Mouse (Mus musculus) spleen, postnatal 14 days (tissue): Measurements from ENCODE around the gene Jmy.
"Not testable (repeated sequence)": the region's sequence is repeated elsewhere in the genome, so short reads cannot be mapped to it uniquely, and the experiment has no call there.

ENCODE experiments used
- DNase-seq, 2 experiments: peaks; one replicate each; pipeline ENCODE4 v3.0.0; 2021 to 2022; ENCODE audit warnings: low spot score in 2 of 2

The Jmy gene

DNA sequence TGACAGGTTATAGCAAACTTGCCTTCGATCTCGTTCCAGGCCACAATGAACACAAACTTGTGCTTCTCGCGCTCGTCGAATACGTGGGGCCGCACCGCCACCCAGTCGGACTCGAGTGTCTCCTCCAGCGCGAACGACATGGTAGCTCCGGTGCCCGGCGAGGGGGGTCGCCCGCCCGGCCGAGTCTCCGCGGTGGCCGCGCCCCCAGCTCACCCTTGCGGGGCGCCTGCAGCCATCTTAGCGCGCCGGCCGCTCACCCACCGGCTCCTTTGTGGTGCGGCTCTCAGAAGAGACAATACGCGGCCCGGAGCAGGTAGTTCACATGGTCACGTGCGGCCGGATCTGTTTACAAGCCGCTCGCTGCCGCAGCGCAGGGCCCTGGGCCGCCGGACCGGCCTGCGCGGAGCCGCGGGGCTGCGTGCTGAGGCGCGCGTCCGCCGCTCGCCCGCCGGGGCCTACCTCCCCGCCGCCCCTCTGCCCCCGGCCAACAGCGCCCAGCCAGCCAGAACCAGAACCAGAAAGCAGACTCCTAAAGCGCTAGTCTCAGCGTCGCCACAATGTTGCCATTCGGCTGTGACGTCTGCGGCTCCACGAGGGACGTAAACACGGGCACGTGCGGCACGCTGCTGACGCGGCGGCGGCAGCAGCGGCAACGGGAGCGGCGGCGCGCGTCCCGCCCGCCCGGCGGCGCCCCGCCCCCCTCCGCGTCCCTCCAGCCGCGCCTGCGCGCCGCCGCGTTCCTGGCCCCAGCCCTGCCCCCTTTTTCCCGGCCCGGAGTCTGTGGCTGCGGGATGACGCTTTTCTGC is at the start of gene Jmy:
Gene Jmy (minus strand): TSS at position 642 of the 806 bp plus-strand sequence.
- peak; percentile 63 to 68 for DNase-seq

DNA sequence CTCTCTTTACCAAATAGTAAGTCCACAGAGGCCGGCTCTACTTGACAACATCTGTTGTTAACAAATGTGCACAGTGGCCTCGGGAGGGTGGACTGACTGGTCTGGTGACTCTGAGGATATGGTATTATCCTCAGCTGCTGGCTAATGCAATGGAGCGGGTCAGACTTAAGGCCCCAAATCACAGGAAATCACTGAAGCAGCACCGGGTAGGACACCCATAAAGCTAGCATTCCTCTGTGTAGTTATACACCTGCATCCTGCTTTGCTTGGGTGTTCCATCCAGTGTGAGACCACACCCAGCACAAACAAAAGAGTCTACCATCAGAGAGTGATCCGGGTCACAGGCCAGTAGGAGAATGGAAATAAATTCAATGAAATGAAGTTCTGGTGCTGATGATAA is 48.0 kb upstream of the Jmy start:
- no peak for DNase-seq

DNA sequence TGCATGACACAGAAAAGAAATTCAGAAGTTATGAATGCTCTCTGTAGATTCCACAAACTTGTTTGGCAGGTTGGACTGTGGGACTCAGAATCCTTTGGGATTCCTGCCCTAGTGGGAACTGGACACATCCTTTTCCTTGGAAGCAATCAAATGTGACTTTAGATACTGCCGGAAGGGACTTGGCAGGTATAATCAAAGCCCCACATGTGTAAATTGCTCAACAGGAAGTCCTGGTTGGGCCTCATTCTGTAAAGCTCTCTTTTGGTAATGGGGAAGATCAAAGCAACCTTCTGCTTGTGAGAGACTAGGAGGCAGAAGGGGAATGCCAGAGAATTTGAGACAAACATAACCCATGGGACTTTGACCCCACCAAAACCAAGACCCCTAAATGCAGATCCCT is 46.4 kb upstream of the Jmy start:
- no peak for DNase-seq

DNA sequence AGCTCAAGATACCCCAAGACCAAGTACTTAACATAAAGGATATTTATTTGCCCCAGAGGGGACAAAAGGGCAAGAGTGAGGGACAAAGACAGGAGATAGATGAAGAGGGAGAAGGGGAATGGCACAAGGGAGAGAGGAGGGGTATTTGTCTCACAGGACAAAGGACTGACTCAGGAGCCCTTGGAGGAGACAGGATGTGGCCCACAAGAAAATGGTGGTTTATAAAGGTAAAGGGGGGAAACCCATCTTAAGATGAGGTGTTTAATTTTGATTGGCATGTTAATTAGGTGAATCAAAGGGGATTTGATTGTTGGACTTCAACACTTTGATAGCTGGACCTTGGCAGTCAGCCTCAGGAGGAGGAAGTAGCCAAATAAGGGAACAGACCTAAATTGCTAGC is 44.7 kb upstream of the Jmy start:
- DNase-seq, result no peak

DNA sequence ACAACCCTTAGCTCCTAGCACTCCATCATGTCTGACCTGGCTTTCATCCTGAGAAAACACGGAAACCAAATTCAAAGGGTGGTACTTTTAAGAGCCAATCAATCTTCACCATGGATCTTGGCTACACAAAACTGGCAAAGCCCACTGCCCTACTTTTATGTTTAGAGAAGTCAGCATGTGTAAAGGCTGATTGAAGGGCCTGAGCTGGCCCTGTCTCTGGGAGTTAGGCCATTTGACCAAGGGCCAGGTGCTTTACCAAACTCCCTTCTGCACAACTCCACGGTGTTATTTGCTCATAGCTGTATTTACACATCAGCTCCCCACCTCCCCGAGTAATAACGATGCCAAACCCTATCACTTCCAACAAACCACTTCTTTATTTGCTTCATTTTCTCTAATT is 39.7 kb upstream of the Jmy start:
- no peak for DNase-seq

DNA sequence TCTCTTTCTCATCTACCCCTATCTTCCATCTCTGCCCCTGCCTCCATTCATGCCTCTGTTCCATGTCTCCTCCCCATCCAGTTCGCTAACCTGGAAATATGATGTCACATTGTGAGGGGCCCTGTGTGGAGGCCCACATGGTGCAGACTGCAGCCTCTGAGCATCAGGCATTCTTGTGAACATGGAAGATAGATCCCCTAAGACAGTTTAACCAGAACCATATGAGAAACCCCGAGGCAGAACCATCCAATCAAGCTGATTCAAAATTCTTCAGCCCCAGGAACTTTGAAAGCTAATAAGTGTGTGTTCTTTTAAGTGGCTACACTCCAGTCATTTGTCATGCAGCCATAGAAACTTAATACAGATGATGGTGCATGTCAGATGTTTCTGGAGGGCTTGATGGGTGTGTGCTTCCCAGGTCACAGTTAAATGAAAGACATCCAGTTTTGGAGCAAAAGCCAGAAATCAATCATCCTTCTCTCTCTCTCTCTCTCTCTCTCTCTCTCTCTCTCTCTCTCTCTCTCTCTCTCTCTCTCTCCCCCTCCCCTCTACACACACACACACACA is 19.2 kb upstream of the Jmy start:
- DNase-seq, result no peak

DNA sequence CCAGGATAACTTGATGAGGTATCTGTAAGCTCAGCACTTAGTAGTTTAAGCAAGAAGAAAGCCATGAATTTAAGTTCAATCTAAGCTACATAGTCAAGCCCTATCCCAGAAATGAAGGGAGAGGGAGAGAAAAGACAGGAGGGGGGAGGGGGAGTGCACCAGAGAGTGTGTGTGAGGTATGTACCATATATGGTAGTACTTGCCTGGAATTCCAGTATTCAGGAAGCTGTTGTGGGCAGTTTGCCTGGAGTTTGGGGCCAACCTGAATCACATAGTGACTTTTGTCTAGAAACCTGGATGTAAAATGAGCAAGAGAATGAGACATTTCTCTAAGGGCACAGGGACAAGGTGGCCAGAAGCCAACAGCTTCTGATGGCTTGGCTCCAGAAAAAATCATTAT is 17.6 kb upstream of the Jmy start:
- DNase-seq, result no peak

DNA sequence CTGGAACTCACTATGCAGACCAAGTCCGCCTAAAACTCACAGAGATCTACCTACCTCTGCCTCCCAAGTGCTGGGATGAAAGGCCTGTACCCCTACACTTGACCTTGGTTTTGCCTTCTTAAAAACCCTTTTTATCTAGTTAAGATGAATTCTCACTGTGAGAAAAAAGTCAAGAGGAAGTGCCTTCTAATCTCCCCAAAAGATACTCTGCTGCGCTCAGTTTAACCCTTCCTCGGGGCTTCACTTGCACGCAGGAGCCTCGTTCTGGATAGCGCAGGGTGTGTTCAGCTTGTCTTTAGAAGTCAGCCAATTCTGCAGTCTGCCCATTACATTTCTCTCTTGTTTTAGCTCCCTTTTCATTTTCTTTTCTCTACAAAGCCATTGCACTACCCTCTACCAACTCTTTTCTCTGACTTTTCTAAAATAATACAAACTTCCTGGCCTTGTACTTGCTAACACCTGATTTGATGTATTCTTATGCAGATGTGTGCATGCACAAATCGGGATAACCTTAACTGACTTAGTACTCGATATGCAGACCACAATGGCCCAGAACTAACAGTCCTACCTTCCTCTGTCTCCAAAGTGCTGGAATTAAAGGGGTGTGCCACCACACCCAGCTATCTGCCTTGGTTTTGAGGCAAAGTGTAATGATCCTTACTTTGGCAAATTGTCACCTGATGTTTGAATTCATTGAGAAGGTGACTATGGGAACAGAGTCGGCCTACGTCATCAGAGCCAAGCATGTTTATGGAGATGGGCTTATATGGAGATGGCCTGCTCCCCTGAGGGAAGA is 14.6 kb upstream of the Jmy start:
- no peak for DNase-seq

DNA sequence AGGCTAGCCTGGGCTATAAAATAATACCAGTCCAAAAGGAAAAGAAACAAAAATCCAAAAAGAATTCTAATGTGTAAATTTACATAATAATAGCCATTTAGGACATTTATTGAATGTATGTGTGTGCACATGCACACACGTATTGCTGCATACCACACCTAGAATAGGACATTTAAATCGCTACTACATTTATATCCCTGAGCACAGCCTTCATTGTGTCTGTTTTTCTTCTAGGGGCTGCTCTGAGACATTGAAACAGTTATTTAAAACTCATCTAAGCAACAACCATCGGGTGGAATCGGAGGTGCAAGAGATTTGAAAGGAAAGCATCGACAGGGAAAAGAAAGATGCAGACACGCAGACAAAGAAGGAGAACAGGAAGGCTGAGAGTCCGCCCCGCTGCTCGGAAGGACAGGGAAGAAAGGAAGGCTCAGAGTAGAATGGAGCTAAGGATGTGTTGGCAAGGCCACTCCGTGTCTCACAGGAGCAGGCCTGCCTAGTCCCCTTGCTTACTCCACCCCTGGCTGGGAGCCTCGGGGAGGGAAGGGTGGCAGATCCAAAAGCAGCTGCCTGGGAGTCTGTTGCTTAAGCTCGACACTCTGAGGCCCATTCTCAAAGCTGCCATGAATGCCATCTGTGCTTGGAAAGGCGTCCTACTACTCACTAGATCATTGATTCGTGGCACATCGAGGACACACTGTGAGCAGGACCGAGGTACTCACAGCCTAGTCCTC is 11.0 kb upstream of the Jmy start:
- DNase-seq, result no peak

DNA sequence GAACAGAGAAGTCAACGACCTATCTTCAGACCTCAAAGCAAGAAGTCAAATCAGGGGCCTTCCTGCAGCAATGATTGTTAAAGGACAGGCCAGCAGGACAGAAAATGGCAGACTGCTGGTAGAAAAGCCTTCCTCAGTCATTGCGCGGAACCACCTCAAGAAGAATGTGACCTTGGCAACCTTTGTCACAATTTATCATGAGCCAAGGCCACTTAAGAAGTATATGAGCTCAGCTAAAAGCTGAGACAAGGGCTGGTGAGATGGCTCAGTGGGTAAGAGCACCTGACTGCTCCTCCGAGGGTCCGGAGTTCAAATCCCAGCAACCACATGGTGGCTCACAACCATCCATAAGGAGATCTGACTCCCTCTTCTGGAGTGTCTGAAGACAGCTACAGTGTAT is 7.3 kb upstream of the Jmy start:
- DNase-seq, result not testable (repeated sequence)

DNA sequence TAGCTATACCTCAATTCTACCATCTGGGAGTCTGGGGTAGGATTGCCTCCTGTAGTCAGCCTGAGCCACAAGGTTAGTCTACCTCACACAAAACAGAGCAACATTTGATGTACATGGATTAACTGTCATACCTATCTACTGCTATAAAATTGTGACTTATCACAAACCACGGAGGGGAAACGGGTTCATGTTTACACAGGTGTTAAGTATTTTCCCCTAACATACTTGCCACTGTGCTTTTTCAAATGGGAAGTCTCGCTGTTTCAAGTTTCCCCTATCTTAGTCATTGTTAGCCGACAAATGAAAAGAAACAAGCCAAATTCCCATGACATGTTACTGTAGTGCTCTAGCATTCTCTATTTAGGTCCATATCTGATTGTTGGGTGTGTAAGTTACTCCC is 2.1 kb upstream of the Jmy start:
- no peak for DNase-seq

DNA sequence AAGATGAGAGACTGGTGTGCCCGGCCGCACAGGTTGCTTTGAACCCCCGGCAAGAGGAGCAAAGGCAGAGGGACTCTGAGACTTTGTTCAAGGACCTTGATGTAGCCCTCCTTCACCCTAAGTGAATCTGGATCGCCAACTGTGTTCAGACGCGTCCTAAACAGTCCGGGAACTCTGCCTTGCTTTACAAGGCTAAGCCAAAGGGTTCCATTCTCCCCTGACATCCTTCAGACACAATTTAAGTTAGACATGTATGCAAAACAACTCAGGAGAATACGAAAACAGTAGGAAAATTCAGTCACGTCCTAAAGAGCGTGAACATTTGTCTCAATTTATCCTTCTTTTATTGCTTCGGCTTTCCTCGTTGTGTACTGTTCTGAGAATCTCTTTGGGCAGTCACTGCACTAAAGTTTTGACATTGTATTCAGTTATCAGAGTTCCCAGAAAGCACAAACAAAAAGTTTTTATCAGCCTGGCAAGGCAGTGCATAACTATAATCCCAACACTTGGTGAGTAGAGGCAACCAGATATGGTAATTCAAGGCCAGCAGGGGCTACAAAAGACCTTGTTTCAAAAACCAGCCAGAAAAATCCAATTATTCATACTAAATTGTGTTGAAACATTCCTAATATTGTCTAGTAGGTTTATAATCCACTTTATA is 495 bp upstream of the Jmy start:
- no peak for DNase-seq

DNA sequence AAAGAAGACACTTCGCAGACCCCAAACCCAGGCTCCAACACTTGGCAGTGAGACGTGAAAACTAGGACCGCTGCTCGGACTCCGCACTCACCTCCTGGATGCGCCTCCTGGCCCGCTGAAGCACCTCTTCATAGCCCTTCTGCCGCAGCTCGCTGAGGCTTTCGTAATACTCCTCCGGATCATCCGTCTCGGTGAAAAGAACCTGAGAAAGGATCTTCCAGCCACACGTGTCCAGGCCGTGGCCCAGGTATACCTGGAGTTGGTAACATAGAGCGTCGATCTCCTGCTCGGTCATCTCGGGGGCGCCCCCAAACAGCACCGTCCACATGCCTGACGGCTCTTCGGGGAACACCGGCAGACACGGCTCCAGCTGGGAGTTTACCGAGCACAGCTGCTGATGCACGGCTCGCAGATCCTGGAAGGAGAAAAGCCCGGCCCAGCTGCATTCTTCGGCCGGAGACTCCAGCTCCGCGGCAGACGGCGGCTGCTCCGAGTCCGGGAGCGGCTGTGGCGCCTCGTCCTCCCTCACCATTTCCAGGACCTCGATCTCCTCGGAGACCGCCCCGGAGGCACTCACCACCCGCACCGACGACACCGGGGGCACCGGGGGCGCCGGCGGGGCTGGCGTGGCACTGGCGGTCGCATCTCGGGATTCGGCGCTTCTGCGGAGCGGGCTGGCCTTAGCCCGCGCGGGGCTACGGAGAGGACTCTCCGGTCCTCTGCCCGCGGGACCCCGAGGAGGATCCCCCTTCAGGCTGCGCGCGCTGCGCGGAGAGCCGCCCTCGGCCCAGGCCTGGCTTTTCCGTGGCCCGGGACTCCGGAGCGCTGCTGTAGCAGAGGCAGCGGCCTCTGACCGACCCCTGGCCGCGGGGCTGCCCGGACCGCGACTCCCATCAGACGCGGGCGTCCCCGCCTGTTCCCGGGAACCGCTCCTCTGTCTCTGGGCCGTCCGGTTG is 1.1 kb downstream of the Jmy start:
- peak; percentile 35 to 43 for DNase-seq

DNA sequence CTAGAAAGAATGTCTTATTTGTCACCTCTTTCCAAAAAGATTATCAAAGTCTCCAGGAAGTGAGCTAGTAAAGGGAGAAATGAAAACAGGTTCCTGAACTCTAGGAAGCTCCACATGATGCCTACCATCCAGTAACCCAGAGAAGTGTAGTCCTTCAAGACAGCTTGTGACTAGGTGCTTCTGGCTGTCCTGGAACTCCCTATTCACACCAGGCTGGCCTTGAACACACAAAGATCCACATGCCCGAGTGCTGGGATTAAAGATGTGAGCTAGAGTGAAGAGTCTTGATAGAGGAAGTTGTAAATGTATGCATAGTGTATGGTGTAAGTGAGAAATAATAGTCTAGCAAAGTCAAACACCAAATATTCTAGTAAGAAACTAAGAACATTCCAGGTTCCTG is 2.6 kb downstream of the Jmy start:
- no peak for DNase-seq

DNA sequence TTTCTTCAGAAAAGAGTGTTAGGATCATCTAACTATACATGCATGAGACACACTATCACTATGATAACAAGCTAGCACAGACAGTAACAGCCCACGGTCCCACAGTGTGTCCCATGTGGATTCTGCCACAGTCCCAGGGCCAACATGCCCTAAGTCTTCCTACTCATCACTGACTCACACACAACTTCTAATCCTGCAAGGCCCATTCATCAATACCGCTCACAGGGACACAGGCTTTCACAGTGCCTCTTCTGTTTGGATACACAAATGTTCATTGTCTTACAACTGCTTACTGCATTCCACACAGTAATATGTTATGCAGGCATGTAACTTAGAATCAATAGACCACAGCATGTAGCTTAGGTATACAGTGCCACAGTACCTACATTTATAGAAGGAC is 11.1 kb downstream of the Jmy start:
- no peak for DNase-seq

DNA sequence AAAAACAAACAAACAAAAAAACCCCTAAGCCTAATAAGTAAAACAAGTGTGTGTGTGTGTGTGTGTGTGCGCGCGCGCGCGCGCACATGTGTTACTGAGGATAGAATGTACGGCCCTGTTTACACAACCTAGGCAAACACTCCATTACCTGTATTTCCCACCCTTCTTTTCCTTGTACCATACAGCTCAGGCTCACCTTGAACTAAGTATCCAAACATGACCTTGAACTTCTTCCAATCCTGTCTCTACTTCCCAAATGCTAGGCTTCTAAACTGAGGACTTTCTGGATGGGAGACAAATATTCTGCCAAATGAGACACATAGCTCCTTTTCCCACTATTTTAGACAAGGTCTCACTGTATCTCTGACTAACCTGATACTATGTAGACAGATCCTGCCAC is 11.9 kb downstream of the Jmy start:
- DNase-seq, result no peak

DNA sequence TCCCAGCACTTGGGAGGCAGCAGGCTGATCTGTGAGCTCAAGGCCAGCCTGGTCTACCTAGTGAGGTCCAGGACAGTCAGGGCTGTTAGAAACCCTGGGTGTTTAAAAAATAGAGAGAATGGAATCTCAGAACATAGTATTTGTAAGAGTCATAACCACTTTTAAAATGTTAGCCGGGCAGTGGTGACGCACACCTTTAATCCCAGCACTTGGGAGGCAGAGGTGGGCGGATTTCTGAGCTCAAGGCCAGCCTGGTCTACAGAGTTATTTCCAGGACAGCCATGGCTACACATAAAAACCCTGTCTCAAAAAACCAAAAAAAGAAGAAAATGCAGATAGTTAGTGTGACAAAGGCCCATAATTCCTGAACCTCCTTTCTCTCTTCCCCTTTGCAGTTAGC is 15.3 kb downstream of the Jmy start:
- no peak for DNase-seq

DNA sequence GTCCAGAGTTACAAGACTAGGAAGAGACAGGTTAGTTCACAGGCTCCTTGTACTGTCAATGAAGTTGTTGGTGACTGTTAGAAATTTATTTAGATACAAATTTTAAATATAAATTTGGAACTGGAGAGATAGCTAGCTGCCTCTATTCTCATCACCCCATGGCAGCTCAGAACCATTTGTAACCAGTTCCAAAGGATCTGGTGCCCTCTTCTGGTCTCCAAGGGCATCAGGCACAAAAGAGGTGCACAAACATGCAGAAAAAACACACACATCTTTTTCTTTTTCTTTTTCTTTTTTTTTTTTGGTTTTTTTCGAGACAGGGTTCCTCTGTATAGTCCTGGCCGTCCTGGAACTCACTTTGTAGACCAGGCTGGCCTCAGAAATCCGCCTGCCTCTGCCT is 18.5 kb downstream of the Jmy start:
- DNase-seq, result no peak

DNA sequence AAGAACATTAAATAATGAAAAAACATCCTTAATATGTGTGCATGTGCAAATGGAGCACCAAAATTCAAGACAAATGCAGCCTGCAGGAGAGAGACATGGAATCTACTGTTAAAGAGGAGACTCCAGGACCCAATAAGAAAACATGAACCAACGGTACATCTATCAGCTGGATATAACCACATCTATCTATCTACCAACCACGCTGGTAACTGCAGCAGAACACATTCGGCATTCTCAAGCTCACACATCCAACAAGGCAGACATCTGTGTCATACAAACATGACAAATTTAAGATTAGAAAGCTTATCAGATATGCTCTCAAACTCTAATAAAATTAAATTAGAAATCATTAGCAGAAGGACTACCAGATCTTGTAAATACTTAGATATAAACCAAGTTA is 21.3 kb downstream of the Jmy start:
- DNase-seq, result no peak

DNA sequence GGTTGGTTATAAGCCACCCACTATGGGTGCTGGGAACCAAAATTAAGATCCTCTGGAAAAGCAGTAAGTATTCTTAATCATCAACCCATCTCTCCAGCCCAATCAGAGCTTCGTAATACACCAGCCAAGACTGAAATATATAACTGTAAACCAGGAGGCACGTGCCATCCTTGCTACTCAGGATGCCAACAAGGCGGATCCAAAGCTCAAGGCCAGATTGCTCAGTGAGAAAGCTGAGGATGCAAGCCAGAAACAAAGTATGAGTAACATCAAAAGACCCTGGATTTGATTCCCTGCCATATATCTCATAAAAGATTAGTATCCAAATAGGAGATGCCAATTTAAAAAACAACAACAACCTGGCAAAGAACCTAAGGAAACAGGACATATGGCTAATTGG is 31.3 kb downstream of the Jmy start:
- DNase-seq, result no peak

DNA sequence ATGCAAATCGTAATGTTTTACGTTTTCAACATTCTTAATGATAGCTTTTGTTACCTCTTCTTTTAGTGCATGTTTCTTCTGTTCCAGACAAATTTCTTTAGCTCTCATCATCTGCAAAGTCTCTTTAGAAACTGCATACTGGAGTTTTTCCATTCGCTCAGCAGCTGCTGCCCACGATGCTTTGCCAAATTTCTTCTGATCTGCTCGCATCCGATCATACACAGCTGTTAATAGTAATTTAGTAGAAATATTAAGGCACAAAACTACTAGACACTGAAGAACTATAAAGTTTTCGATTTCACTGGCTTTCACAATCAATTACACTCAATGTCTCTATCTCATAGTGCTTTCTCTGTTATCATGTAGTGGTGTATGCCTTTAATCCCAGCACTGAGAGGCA is 40.0 kb downstream of the Jmy start:
- DNase-seq, result no peak
